Mouse (Mus musculus): ENCODE results near the gene Asb10. TPM values are rescaled to one million over a fixed set of nuclear protein-coding genes. Genes with fewer than 3 reads are reported as not detected.

The Asb10 gene
- polyA plus RNA-seq, 1 experiment from 2014 or later: 0.09 TPM

GRCm38 (mm10) chr5:24502786-24503185, 38.0 kb downstream of the Asb10 start:
- no peaks in the 10 kb centered on the region for H3K9me3 ChIP-seq (replicated peaks; ENCODE audit: control insufficient read depth, low read length)
- H3K27ac ChIP-seq (ENCODE audit: low read depth, low read length): no peak overlapping the region
- 75% methylated on average over 4 of the region's 4 CpGs for WGBS
- DNase-seq (ENCODE audit: low spot score) (no peak), ATAC-seq (no peak)
- no peak overlapping the region for H3K4me3 ChIP-seq (ENCODE audit: low read depth, low read length)
- peaks cover 18% of the 10 kb centered on the region for H3K27me3 ChIP-seq (replicated peaks; ENCODE audit: control insufficient read depth, insufficient read depth, low read length)
- no peak overlapping the region for H3K4me2 ChIP-seq (ENCODE audit: low read length)
- peaks cover 45% of the 10 kb centered on the region for H3K36me3 ChIP-seq (ENCODE audit: control insufficient read depth, insufficient read depth, low read length)
- peaks cover 9% of the 10 kb centered on the region for H3K4me1 ChIP-seq (ENCODE audit: control insufficient read depth, insufficient read depth, low read length)
- H3K9ac ChIP-seq (ENCODE audit: low read length): no peak overlapping the region

GRCm38 (mm10) chr5:24500851-24501250, 39.9 kb downstream of the Asb10 start:
- H3K4me1 ChIP-seq (ENCODE audit: control insufficient read depth, insufficient read depth, low read length): peaks cover 28% of the 10 kb centered on the region
- no peak overlapping the region for H3K4me3 ChIP-seq (ENCODE audit: low read depth, low read length)
- no peak overlapping the region for H3K9ac ChIP-seq (ENCODE audit: low read length)
- ATAC-seq: no peak
- peak; percentile 69 for DNase-seq (ENCODE audit: low spot score)
- WGBS: 81% methylated on average over 11 of the region's 11 CpGs
- peaks cover 18% of the 10 kb centered on the region for H3K27me3 ChIP-seq (replicated peaks; ENCODE audit: control insufficient read depth, insufficient read depth, low read length)
- H3K27ac ChIP-seq (ENCODE audit: low read depth, low read length): no peak overlapping the region
- H3K36me3 ChIP-seq (ENCODE audit: control insufficient read depth, insufficient read depth, low read length): peaks cover 53% of the 10 kb centered on the region
- no peak overlapping the region for H3K4me2 ChIP-seq (ENCODE audit: low read length)
- H3K9me3 ChIP-seq (replicated peaks; ENCODE audit: control insufficient read depth, low read length): no peaks in the 10 kb centered on the region

- H3K36me3 ChIP-seq (ENCODE audit: control insufficient read depth, insufficient read depth, low read length): peaks cover 58% of the 10 kb centered on the region
These were observed 41.7 kb downstream of the Asb10 start for GRCm38 (mm10) chr5:24499113-24499512.

GRCm38 (mm10) chr5:24497526-24497925, 43.3 kb downstream of the Asb10 start:
- Histone ChIP-seq H3K4me2 (ENCODE audit: low read length) (no peak overlapping the region), H3K4me1 (ENCODE audit: control insufficient read depth, insufficient read depth, low read length) (peaks cover 40% of the 10 kb centered on the region), H3K36me3 (ENCODE audit: control insufficient read depth, insufficient read depth, low read length) (peaks cover 71% of the 10 kb centered on the region), H3K27me3 (replicated peaks; ENCODE audit: control insufficient read depth, insufficient read depth, low read length) (0 out of 2 replicates have a peak, but pooled peaks cover 3% of the 10 kb centered on the region), H3K9ac (ENCODE audit: low read length) (no peak overlapping the region), H3K9me3 (replicated peaks; ENCODE audit: control insufficient read depth, low read length) (no peaks in the 10 kb centered on the region), H3K4me3 (ENCODE audit: low read depth, low read length) (no peak overlapping the region), H3K27ac (ENCODE audit: low read depth, low read length) (no peak overlapping the region)
- ATAC-seq: peak; percentile 43
- DNase-seq (ENCODE audit: low spot score): peak; percentile 81
- WGBS: 18% methylated on average over 12 of the region's 12 CpGs

More at GRCm38 (mm10) chr5:24499113-24499512, 41.7 kb downstream of the Asb10 start:
- H3K4me3 ChIP-seq (ENCODE audit: low read depth, low read length): no peak overlapping the region
- WGBS: 57% methylated on average over 10 of the region's 10 CpGs
- peaks cover 40% of the 10 kb centered on the region for H3K4me1 ChIP-seq (ENCODE audit: control insufficient read depth, insufficient read depth, low read length)
- no peak overlapping the region for H3K9ac ChIP-seq (ENCODE audit: low read length)
- ATAC-seq (no peak), DNase-seq (ENCODE audit: low spot score) (no peak)
- H3K27ac ChIP-seq (ENCODE audit: low read depth, low read length): no peak overlapping the region
- H3K27me3 ChIP-seq (replicated peaks; ENCODE audit: control insufficient read depth, insufficient read depth, low read length): peaks cover 8% of the 10 kb centered on the region
- H3K4me2 ChIP-seq (ENCODE audit: low read length): no peak overlapping the region
- no peaks in the 10 kb centered on the region for H3K9me3 ChIP-seq (replicated peaks; ENCODE audit: control insufficient read depth, low read length)

- ATAC-seq (peak; percentile 13; the same call in 1 of the 2 replicates), DNase-seq (ENCODE audit: low spot score) (peak; percentile 57)
- Histone ChIP-seq H3K4me3 (ENCODE audit: low read depth, low read length) (no peak overlapping the region), H3K27me3 (replicated peaks; ENCODE audit: control insufficient read depth, insufficient read depth, low read length) (0 out of 2 replicates have a peak, but pooled peaks cover 4% of the 10 kb centered on the region), H3K9ac (ENCODE audit: low read length) (peak overlapping the region; percentile 6; the same call in 1 of the 2 replicates), H3K9me3 (replicated peaks; ENCODE audit: control insufficient read depth, low read length) (no peaks in the 10 kb centered on the region), H3K4me2 (ENCODE audit: low read length) (no peak overlapping the region), H3K4me1 (ENCODE audit: control insufficient read depth, insufficient read depth, low read length) (peaks cover 40% of the 10 kb centered on the region), H3K36me3 (ENCODE audit: control insufficient read depth, insufficient read depth, low read length) (peaks cover 71% of the 10 kb centered on the region), H3K27ac (ENCODE audit: low read depth, low read length) (0 out of 2 replicates have a peak overlapping the region, but pooled peaks have one; percentile 1)
- WGBS: 51% methylated on average over 6 of the region's 6 CpGs
These were observed 44.0 kb downstream of the Asb10 start for GRCm38 (mm10) chr5:24496756-24497155.

- H3K4me1 ChIP-seq (ENCODE audit: control insufficient read depth, insufficient read depth, low read length): peaks cover 40% of the 10 kb centered on the region
- peak overlapping the region; percentile 16 for H3K27ac ChIP-seq (ENCODE audit: low read depth, low read length)
- no peak overlapping the region for H3K4me3 ChIP-seq (ENCODE audit: low read depth, low read length)
- H3K9me3 ChIP-seq (replicated peaks; ENCODE audit: control insufficient read depth, low read length): no peaks in the 10 kb centered on the region
- ATAC-seq (peak; percentile 60), DNase-seq (ENCODE audit: low spot score) (peak; percentile 85)
- H3K27me3 ChIP-seq (replicated peaks; ENCODE audit: control insufficient read depth, insufficient read depth, low read length): 0 out of 2 replicates have a peak, but pooled peaks cover 4% of the 10 kb centered on the region
- 16% methylated on average over 15 of the region's 15 CpGs for WGBS
- H3K9ac ChIP-seq (ENCODE audit: low read length): no peak overlapping the region
- peaks cover 71% of the 10 kb centered on the region for H3K36me3 ChIP-seq (ENCODE audit: control insufficient read depth, insufficient read depth, low read length)
- no peak overlapping the region for H3K4me2 ChIP-seq (ENCODE audit: low read length)
These were observed 45.8 kb downstream of the Asb10 start for GRCm38 (mm10) chr5:24495019-24495418.

- ATAC-seq: no peak
- Histone ChIP-seq H3K9ac (ENCODE audit: low read length) (no peak overlapping the region), H3K4me1 (ENCODE audit: control insufficient read depth, insufficient read depth, low read length) (peaks cover 30% of the 10 kb centered on the region), H3K4me2 (ENCODE audit: low read length) (no peak overlapping the region), H3K4me3 (ENCODE audit: low read depth, low read length) (no peak overlapping the region), H3K27me3 (replicated peaks; ENCODE audit: control insufficient read depth, insufficient read depth, low read length) (0 out of 2 replicates have a peak, but pooled peaks cover 4% of the 10 kb centered on the region), H3K36me3 (ENCODE audit: control insufficient read depth, insufficient read depth, low read length) (peaks cover 77% of the 10 kb centered on the region), H3K27ac (ENCODE audit: low read depth, low read length) (no peak overlapping the region), H3K9me3 (replicated peaks; ENCODE audit: control insufficient read depth, low read length) (no peaks in the 10 kb centered on the region)
- 87% methylated on average over 16 of the region's 16 CpGs for WGBS
- DNase-seq (ENCODE audit: low spot score): no peak
These were observed 48.1 kb downstream of the Asb10 start for GRCm38 (mm10) chr5:24492546-24493285.

GRCm38 (mm10) chr5:24490413-24490920, 50.3 kb downstream of the Asb10 start:
- ATAC-seq (no peak), DNase-seq (ENCODE audit: low spot score) (peak; percentile 45)
- 23% methylated on average over 14 of the region's 14 CpGs for WGBS
- Histone ChIP-seq H3K4me1 (ENCODE audit: control insufficient read depth, insufficient read depth, low read length) (peaks cover 14% of the 10 kb centered on the region), H3K9ac (ENCODE audit: low read length) (no peak overlapping the region), H3K4me3 (ENCODE audit: low read depth, low read length) (no peak overlapping the region), H3K4me2 (ENCODE audit: low read length) (no peak overlapping the region), H3K27me3 (replicated peaks; ENCODE audit: control insufficient read depth, insufficient read depth, low read length) (0 out of 2 replicates have a peak, but pooled peaks cover 4% of the 10 kb centered on the region), H3K9me3 (replicated peaks; ENCODE audit: control insufficient read depth, low read length) (no peaks in the 10 kb centered on the region), H3K36me3 (ENCODE audit: control insufficient read depth, insufficient read depth, low read length) (peaks cover 80% of the 10 kb centered on the region), H3K27ac (ENCODE audit: low read depth, low read length) (no peak overlapping the region)

- Histone ChIP-seq H3K4me2 (ENCODE audit: low read length) (no peak overlapping the region), H3K9me3 (replicated peaks; ENCODE audit: control insufficient read depth, low read length) (no peaks in the 10 kb centered on the region), H3K4me1 (ENCODE audit: control insufficient read depth, insufficient read depth, low read length) (peaks cover 15% of the 10 kb centered on the region), H3K9ac (ENCODE audit: low read length) (no peak overlapping the region), H3K36me3 (ENCODE audit: control insufficient read depth, insufficient read depth, low read length) (peaks cover 71% of the 10 kb centered on the region), H3K27ac (ENCODE audit: low read depth, low read length) (no peak overlapping the region), H3K27me3 (replicated peaks; ENCODE audit: control insufficient read depth, insufficient read depth, low read length) (no peaks in the 10 kb centered on the region), H3K4me3 (ENCODE audit: low read depth, low read length) (no peak overlapping the region)
- DNase-seq (ENCODE audit: low spot score) (no peak), ATAC-seq (no peak)
- 88% methylated on average over 5 of the region's 5 CpGs for WGBS
These were observed 54.0 kb downstream of the Asb10 start for GRCm38 (mm10) chr5:24486738-24487137.

All from forebrain, embryonic 14.5 days (tissue).